Mouse (Mus musculus) embryonic fibroblast, embryonic 13.5 days (primary cell): ENCODE measurements at regions not wholly inside any gene's neighbourhood (a gene's known extent, or its start where the extent isn't known, plus 50 kb on each side); places are given as distances from the start of the nearest gene placed in this dataset.

Source experiments
- CTCF ChIP-seq: IDR thresholded peaks from 2 replicates; pipeline ENCODE4 v1.5.1; 2011; ENCODE audit warnings: mild to moderate bottlenecking, control low read depth, low read length, moderate library complexity, borderline replicate concordance; ENCODE audit not compliant: insufficient read depth
- POLR2A ChIP-seq: IDR thresholded peaks from 2 replicates; pipeline ENCODE4 v1.6.1; 2011; ENCODE audit warnings: low read depth, mild to moderate bottlenecking, control low read depth, low read length, moderate library complexity

DNA sequence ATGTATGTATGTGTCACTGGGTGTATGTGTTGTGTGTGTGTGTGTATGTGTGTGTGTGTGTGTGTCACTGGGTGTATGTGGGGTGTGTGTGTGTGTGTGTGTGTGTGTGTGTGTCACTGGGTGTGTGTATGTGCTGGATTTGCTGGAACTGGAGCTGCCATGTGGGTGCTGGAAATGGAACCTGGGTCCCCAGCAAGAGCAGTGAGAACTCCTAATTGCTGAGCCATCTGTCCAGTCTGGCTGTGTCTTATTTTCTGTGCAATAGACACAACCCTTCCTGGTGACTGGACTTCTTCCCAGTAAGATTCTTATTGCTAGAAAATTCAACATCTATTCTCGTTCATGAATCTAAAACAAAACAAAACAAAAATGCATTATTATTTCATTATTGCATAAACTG is 119.8 kb upstream of the Foxn2 start:
- TF ChIP-seq POLR2A (no peak), CTCF (no peak)
